Mouse (Mus musculus) G1E (cell line): ENCODE data around the gene Col4a6.

Source experiments
- CTCF ChIP-seq: IDR thresholded peaks from 2 replicates; pipeline ENCODE4 v1.5.1; 2012; ENCODE audit warnings: low read depth, low read length, inconsistent platforms, mixed read lengths
- GATA1 ChIP-seq: IDR thresholded peaks from 2 replicates; pipeline ENCODE4 v1.6.1; 2012; ENCODE audit warnings: borderline replicate concordance, low read length, inconsistent platforms, mixed read lengths
- GATA2 ChIP-seq: IDR thresholded peaks from 2 replicates; pipeline ENCODE4 v1.6.1; 2012; ENCODE audit warnings: low read depth, low read length, inconsistent platforms, borderline replicate concordance
- POLR2AphosphoS5 ChIP-seq: IDR thresholded peaks from 2 replicates; pipeline ENCODE4 v1.6.1; 2012; ENCODE audit warnings: low read depth, low read length, inconsistent platforms; ENCODE audit not compliant: insufficient replicate concordance

- TF ChIP-seq GATA2 = no peak
- no peak for TF ChIP-seq CTCF
- TF ChIP-seq POLR2AphosphoS5 = no peak
- no peak for TF ChIP-seq GATA1
Measured at GRCm38 (mm10) chrX:141236564-141237333, 237.1 kb downstream of the Col4a6 start.
